Mouse (Mus musculus) ES-E14 (cell line): ENCODE measurements around the gene Ambp.

Experiments
- CHD2 ChIP-seq: IDR thresholded peaks from 2 replicates; pipeline ENCODE4 v1.6.1; 2014; ENCODE audit warnings: mild to moderate bottlenecking, low read depth, low read length, inconsistent platforms
- MAFK ChIP-seq: IDR thresholded peaks from 2 replicates; pipeline ENCODE4 v1.6.1; 2014; ENCODE audit warnings: mild to moderate bottlenecking, low read depth, low read length, inconsistent platforms; ENCODE audit not compliant: insufficient read depth

- TF ChIP-seq MAFK (no peak), CHD2 (no peak)
Observed at GRCm38 (mm10) chr4:63100478-63100877, 54.1 kb downstream of the Ambp start.
